Mouse (Mus musculus) lung, adult 2 months (tissue): ENCODE measurements around the gene Raph1. TPM values are rescaled to one million over a fixed set of nuclear protein-coding genes. Genes with fewer than 3 reads are reported as not detected.

Experiments used
- DNase-seq: peaks from one replicate; pipeline ENCODE4 v3.0.0; 2022
- H3K4me1 ChIP-seq: fragments of 200-500 bp; 2 replicates; pipeline ENCODE4 v1.6.1; 2011; ENCODE audit warnings: low read length; ENCODE audit not compliant: control insufficient read depth, insufficient read depth
- H3K4me3 ChIP-seq: fragments of 200-500 bp; replicated peaks from 2 replicates; pipeline ENCODE3; 2011; ENCODE audit warnings: low read depth, mild to moderate bottlenecking, control low read depth, low read length; ENCODE audit errors: extremely low read depth
- CTCF ChIP-seq: fragments of 200-500 bp; IDR thresholded peaks from 2 replicates; pipeline ENCODE4 v1.5.1; 2011; ENCODE audit warnings: mild to moderate bottlenecking, low read length, control low read depth; ENCODE audit not compliant: insufficient read depth
- POLR2A ChIP-seq: fragments of 200-500 bp; IDR thresholded peaks from 2 replicates; pipeline ENCODE4 v1.6.1; 2011; ENCODE audit warnings: low read depth, mild to moderate bottlenecking, control low read depth, low read length, borderline replicate concordance; ENCODE audit errors: extremely low read depth
- WGBS: fragments of 180-500 bp; shearing (Covaris S2); methylation state at CpG from one replicate; pipeline ENCODE4 v1.1.7; 2018; 5-methylcytosine and 5-hydroxymethylcytosine counted together
- polyA plus RNA-seq: library from polyadenylated mRNA; depleted of rRNA; stranded (reverse); fragments of >200 nt; gene quantifications from 2 replicates; pipeline ENCODE4 v1.2.3, GENCODE M21; 2012; rRNA removed

Raph1 gene
- polyA plus RNA-seq = 14.1 and 16.4 TPM in 2 replicates

- WGBS = 2% methylated on average over 72 of the region's 92 CpGs
- peak; percentile 77 for DNase-seq
- peak within 1 kb of the TSS; percentile 87 for H3K4me3 ChIP-seq
- TF ChIP-seq POLR2A = peak; percentile 66; the same call in 1 of the 2 replicates
- no peak for TF ChIP-seq CTCF
- peaks cover 8% of the 10 kb centered on the region for H3K4me1 ChIP-seq
These were observed at the start of gene Raph1 for GRCm38 (mm10) chr1:60566631-60567311. Gene Raph1 (minus strand): TSS chr1:60567104.

- DNase-seq = no peak
- Histone ChIP-seq H3K4me3 (no peak overlapping the region), H3K4me1 (peaks cover 8% of the 10 kb centered on the region)
- TF ChIP-seq CTCF = no peak
- no peak for TF ChIP-seq POLR2A
- 63% methylated on average over 1 of the region's 1 CpGs for WGBS
These were observed 48.8 kb upstream of the Raph1 start for GRCm38 (mm10) chr1:60615703-60616102.

GRCm38 (mm10) chr1:60614902-60615301 is 48.0 kb upstream of the Raph1 start:
- no peak for TF ChIP-seq POLR2A
- TF ChIP-seq CTCF = no peak
- WGBS = 58% methylated on average over 1 of the region's 1 CpGs
- DNase-seq = no peak
- Histone ChIP-seq H3K4me1 (peaks cover 11% of the 10 kb centered on the region), H3K4me3 (no peak overlapping the region)

GRCm38 (mm10) chr1:60611968-60612367 is 45.1 kb upstream of the Raph1 start:
- peaks cover 14% of the 10 kb centered on the region for H3K4me1 ChIP-seq
- H3K4me3 ChIP-seq = no peak overlapping the region
- TF ChIP-seq POLR2A (no peak), CTCF (no peak)
- WGBS = 24% methylated on average over 3 of the region's 3 CpGs
- no peak for DNase-seq

GRCm38 (mm10) chr1:60610631-60611030 is 43.7 kb upstream of the Raph1 start:
- WGBS = 65% methylated on average over 4 of the region's 4 CpGs
- TF ChIP-seq CTCF = no peak
- no peak for TF ChIP-seq POLR2A
- no peak overlapping the region for H3K4me3 ChIP-seq
- peaks cover 14% of the 10 kb centered on the region for H3K4me1 ChIP-seq
- DNase-seq = no peak

- Histone ChIP-seq H3K4me3 (no peak overlapping the region), H3K4me1 (peaks cover 14% of the 10 kb centered on the region)
- no peak for TF ChIP-seq POLR2A
- no peak for TF ChIP-seq CTCF
- peak; percentile 53 for DNase-seq
- 58% methylated on average over 8 of the region's 8 CpGs for WGBS
These were observed 42.3 kb upstream of the Raph1 start for GRCm38 (mm10) chr1:60609011-60609775.

GRCm38 (mm10) chr1:60604481-60605021 is 37.6 kb upstream of the Raph1 start:
- DNase-seq = no peak
- H3K4me3 ChIP-seq = no peak overlapping the region
- H3K4me1 ChIP-seq = peaks cover 3% of the 10 kb centered on the region; the same call in 1 of the 2 replicates
- 89% methylated on average over 3 of the region's 3 CpGs for WGBS
- no peak for TF ChIP-seq CTCF
- no peak for TF ChIP-seq POLR2A

GRCm38 (mm10) chr1:60600682-60601081 is 33.8 kb upstream of the Raph1 start:
- no peak for TF ChIP-seq CTCF
- no peak for TF ChIP-seq POLR2A
- Histone ChIP-seq H3K4me3 (no peak overlapping the region), H3K4me1 (peaks cover 13% of the 10 kb centered on the region)
- WGBS = 78% methylated on average over 6 of the region's 6 CpGs
- no peak for DNase-seq

- Histone ChIP-seq H3K4me3 (no peak overlapping the region), H3K4me1 (peaks cover 13% of the 10 kb centered on the region)
- TF ChIP-seq POLR2A (no peak), CTCF (no peak)
- WGBS = 87% methylated on average over 3 of the region's 3 CpGs
- DNase-seq = no peak
These were observed 33.0 kb upstream of the Raph1 start for GRCm38 (mm10) chr1:60599926-60600325.
